Mouse (Mus musculus) erythroblast, embryonic 14.5 days (primary cell): ENCODE data around the gene Tfam.

Source experiments
- GATA1 ChIP-seq: IDR thresholded peaks from 2 replicates; pipeline ENCODE4 v1.6.1; 2012; ENCODE audit warnings: low read length, inconsistent platforms, mixed read lengths
- TAL1 ChIP-seq: IDR thresholded peaks from 3 replicates; pipeline ENCODE4 v1.6.1; 2012; ENCODE audit warnings: low read length, inconsistent platforms, mixed read lengths

GRCm38 (mm10) chr10:71197036-71197785 lies 40.9 kb downstream of the Tfam start:
- TF ChIP-seq GATA1, result no peak
- no peak for TF ChIP-seq TAL1
